Mouse (Mus musculus): ENCODE data around the gene Vmp1.

The Vmp1 gene

DNA sequence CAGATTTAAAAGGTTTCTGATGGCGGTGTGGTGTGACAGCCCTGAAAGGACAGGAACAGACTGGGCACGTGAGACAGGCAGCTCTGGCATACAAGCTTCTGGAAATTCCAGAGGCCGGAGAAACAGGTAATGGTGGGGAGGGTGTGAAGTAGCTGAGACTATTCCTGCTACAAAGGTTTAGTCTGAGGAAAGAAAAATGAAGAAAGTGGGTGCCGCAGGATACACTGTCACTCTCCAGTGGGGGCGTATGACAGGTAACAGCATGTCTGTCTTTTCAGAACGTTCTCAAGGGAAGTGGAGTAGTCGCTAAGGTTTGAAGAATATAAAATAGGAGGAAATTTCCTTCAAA lies 83.5 kb downstream of the Vmp1 start:
- no peak for DNase-seq (ENCODE audit: low spot score)

DNA sequence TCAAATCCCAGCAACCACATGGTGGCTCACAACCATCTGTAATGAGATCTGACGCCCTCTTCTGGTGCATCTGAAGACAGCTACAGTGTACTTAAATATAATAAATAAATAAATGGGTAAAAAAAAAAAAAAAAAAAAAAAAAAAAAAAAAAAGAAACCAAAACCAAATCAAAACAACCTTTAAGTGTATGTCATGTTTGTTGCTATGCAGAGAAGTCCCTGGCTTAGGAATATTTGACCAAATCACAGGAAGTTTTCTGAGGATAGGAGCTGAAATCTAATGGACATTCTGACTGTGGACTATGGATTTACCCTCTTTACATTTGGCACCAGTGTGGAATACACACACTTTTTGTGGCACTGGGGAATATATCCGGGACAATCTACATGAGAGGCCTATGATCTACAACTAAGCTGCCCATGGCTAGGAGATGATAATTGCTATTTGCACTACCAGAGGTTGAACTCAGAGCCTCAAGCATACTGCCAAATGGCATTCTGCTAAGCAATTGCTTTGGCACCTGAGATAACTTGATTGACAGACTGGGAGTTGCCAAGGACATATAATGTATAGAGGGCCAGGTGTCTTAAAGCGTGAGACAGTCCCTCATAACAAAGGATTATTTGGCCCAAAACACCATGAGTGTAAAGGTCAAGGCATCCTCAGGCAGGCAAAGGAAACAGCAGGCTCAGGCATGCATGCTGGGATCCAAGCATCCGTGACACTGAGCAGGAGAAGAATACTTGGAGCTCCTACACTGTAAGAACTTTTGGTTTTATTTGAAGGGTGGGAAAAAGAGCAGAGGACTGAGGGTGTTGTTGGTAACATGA lies 84.0 kb downstream of the Vmp1 start:
- no peak for DNase-seq (ENCODE audit: low spot score)

- DNase-seq (ENCODE audit: low spot score), result no peak
Observed at GRCm38 (mm10) chr11:86598572-86598971, 85.1 kb downstream of the Vmp1 start.

DNA sequence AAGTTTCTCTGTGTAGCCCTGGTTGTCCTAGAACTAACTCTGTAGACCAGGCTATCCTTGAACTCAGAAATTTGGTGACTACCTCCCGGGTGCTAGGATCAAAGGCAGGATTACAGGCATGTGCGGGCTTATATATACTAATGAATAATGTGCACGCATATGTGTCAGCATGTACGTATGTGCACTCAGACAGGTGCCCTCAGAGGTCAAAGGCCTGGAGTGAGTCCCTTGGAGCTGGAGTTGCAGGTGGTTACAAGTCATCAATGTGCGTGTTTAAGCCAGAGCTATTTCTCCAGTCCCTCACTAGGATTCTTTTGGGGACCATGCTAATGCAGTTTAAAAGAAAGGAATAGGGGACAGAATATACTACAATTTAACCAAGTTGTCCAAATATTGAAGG lies 85.5 kb downstream of the Vmp1 start:
- no peak for DNase-seq (ENCODE audit: low spot score)

DNA sequence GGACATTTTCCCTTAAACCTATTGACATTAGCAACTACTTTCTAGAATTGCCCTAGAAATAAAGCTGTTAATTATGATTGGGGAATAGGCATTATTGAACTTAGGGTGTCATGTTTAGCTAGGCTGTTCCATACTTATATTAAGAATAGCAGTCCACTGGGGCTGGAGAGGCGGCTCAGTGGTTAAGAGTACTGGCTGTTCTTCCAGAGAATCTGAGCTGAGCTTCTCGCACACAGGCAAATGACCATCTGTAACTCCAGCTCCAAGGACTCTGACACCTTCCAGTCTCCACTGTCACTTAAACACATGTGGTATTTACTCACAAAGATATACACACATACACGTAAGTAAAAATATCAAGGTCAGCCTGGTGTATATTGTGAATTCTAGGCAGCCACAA lies 86.7 kb downstream of the Vmp1 start:
- DNase-seq (ENCODE audit: low spot score), result no peak

DNA sequence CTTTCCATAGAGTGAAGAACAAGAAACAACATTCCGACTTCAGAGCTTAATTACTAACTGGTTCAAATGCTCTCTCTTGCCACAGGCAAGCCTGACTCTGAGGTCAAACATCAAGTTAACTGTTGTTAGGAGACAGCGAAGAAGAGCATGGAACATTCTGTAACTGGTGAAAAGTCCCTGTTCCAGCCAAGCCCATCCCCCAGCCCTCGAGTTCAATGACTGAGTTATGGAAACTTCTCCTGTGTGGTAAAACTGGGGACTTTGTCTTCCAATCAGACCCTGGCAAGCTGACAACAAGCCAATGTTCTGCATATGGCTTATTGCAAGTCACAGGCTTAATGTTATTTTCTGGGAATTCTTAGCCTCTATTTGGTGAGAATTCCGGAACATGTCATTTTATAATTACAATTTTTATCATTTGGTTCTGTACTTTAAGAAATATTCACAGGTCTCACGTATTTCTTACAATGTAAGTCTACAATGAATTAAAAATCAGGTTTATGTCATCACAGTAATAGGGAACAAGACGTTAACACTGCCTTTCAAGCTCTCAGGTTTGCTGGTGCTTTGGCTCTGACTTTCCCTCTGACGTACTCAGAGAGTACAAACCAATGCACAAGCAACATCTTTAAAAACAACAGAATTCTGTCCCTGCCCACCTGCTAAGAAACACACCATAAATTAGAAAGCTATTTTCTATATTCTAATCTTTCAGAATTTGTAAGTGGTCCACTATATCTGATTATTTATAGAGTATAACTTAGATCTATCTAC lies 87.3 kb downstream of the Vmp1 start:
- no peak for DNase-seq (ENCODE audit: low spot score)

- DNase-seq (ENCODE audit: low spot score), result no peak
Observed at GRCm38 (mm10) chr11:86595366-86595765, 88.3 kb downstream of the Vmp1 start.

- DNase-seq (ENCODE audit: low spot score), result no peak
Observed at GRCm38 (mm10) chr11:86594188-86594876, 89.3 kb downstream of the Vmp1 start.

DNA sequence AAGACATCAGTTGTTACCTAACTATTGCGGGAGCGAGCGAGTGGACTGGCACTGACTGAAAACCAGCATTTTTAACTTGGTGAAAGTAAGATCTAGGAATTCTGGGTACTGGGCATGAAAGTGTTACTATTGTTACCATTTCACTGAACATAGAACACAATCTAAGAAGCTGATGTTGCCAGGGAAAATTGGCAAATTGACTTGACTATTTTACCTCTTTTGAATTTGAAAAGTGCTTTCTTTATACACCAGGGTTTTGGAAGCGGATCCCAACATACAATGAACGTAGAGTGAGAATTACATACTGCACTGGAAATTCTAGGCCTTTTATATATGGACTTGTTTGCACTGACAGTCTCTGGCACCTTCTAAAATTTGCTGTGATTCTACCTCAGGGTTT lies 90.2 kb downstream of the Vmp1 start:
- no peak for DNase-seq (ENCODE audit: low spot score)

- peak; percentile 43 for DNase-seq (ENCODE audit: low spot score)
Observed at GRCm38 (mm10) chr11:86592993-86593392, 90.6 kb downstream of the Vmp1 start.

DNA sequence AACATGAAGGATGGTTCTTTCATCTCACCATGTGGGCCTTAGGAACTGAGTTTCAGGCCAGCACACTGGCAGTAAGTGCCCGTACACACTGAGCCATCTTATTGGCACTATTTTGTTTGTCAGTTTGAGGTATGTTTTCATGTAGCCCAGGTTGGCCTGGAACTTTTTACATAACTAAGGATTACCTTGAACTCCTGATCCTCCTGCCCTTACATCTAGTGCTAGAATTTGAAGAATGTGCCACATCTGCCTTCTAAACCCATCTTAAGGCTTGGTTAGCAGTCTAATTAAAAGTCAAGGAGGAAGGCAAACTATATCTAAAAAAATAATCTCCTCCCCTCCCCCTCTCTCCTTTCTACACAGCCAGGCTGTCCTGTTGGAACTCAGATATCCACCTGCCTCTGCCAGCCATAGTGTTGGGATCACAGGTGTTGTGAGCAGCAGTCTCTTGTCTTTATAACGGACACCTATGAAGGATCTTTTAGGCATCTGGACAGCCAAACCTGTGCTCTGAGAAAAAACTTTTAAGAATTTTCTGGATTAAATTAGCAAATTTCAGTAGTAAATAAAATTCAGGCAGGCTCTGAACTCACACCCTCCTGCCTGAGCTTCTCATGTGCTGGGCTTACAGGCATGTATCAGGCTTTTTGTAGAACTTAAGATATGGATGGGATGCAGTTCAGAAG lies 91.6 kb downstream of the Vmp1 start:
- no peak for DNase-seq (ENCODE audit: low spot score)

- DNase-seq (ENCODE audit: low spot score), result no peak
Observed at GRCm38 (mm10) chr11:86591301-86591845, 92.3 kb downstream of the Vmp1 start.

GRCm38 (mm10) chr11:86590579-86590978 lies 93.1 kb downstream of the Vmp1 start:
- no peak for DNase-seq (ENCODE audit: low spot score)

DNA sequence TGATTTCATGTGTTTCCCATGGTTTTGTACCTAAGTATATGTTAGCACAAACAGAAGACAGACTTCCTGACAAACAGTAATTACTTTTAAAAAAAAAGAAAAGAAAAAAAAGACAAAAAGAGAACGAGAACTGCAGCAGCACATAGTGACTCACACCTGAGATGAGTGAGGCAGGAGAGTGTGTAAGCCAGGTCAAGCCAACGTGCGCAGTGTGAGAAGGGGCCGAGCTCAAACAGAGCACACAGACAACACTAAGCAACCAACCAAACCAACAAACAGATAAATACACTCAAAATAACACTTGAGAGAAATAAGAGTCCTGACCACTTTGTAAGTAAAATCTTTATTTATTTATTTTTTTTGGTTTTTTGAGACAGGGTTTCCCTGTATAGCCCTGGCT lies 93.6 kb downstream of the Vmp1 start:
- DNase-seq (ENCODE audit: low spot score), result no peak

GRCm38 (mm10) chr11:86588583-86589298 lies 94.9 kb downstream of the Vmp1 start:
- no peak for DNase-seq (ENCODE audit: low spot score)

GRCm38 (mm10) chr11:86587830-86588229 lies 95.8 kb downstream of the Vmp1 start:
- no peak for DNase-seq (ENCODE audit: low spot score)

DNA sequence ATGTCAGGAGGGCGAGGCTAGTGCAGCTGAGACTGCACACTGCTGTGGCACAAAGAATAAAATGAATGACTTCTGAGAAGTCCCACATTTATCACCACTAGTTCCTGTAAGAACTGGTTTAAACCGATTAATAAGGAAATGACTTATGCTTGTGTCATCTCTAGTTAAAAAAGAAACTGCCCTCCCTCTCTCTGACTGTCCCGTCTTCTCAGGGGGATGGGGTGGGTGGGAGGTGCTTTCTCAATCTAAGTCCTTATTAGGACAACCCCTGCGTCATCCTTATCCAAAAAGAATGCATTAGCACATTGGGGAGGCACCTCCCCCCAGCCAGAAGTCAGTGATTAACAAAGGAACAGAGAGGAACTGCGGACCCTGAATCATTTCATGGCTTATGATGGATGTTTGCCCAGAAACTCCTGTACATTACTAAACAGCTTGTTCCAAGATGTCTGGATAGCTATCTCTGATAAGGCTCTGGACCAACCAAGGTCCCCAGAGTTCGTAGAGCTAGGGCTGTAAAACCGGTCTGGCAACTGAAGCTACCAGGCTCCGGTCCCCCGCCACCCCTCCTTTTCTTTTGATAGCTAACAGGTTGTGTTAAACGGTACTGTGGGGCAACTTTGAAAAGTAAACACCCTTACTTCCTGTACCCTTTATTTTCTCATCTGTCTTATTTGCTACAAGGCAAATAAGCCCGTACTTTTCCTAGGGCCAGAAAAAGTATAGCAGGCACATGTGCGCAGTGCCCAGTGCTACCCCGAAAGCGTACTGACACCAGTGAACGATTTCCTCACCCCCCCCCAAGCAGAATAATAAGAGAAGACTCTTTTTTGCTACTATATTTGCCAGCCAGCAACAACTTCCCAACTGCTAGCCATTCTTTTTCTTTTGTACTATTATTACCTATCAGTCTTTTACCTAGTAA lies 96.5 kb downstream of the Vmp1 start:
- DNase-seq (ENCODE audit: low spot score), result peak; percentile 70

GRCm38 (mm10) chr11:86586177-86586867 lies 97.3 kb downstream of the Vmp1 start:
- peak; percentile 72 for DNase-seq (ENCODE audit: low spot score)

DNA sequence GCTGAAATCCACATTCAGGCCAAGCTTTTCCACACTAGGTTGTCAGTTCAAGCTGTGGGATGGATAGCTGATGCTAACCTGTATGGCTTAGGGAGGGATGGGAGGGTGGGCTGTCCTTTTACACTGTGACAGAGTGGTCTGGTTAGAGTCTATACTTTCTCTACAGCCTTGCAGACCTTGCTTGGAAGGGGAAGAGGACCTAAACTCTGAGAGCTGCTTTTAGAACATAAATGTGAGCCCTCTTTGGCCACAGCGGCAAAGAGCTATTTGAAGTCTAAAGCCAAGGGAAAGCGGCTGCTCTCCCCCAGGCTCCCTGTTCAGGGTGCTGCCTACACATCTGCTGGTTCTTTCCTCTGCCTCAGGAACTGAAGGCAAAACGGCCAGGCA lies 98.0 kb downstream of the Vmp1 start:
- DNase-seq (ENCODE audit: low spot score), result no peak
